Mouse (Mus musculus): Measurements from ENCODE around the gene Tpd52l2.

DNA sequence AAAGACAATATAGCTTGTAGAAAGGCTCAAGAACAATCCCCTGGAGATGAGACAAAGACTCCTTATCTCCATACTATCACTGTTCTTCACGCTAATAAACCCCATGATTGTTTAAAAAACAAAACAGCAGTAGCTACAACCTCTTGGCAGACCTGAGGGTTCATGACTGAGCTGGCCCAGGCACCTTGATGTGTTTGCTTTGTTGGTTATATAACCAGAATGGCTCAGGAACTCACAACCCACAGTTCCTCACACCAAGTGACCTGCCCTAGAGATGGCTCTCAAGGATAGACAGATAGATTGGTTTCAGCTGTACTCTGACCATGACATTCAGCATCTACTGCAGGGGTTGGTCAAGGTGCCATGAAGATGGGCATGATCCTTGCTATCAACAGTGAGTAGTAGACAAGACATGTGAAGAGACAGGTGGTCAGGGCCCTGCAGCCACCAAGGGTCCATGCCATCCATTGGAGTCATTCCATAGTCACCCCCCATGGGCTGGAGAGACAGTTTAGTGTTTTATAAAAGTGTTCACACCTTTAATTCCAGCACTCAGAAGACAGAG is 35.3 kb upstream of the Tpd52l2 start:
- TF ChIP-seq CTCF (IDR thresholded peaks at IDR 0.05; ENCODE audit: insufficient read depth, low read length) (no peak), POLR2A (IDR thresholded peaks at IDR 0.05; ENCODE audit: borderline replicate concordance, extremely low read depth, low read depth, low read length) (no peak)
